Mouse (Mus musculus) midbrain, embryonic 11.5 days (tissue): ENCODE measurements around the gene Dclk1. TPM values are rescaled to one million over a fixed set of nuclear protein-coding genes. Genes with fewer than 3 reads are reported as not detected.

Experiments used
- ATAC-seq: fragments of 200-750 bp; cut with Nextera tagmentation; 2 replicates; pipeline ENCODE4 v1.8.0; 2017; ENCODE audit warnings: moderate TSS enrichment, moderate library complexity; ENCODE audit not compliant: low FRiP score
- DNase-seq: peaks from one replicate; pipeline ENCODE4 v3.0.0; 2015; ENCODE audit warnings: low spot score; ENCODE audit errors: missing footprints
- H3K27ac ChIP-seq: fragments of 300-500 bp; sonication (generic); 2 replicates; pipeline ENCODE4 v1.5.1; 2014; ENCODE audit warnings: low read depth, low read length
- H3K27me3 ChIP-seq: fragments of 300-500 bp; sonication (generic); 2 replicates; pipeline ENCODE4 v1.6.1; 2014; ENCODE audit warnings: mild to moderate bottlenecking, low read length, moderate library complexity, mixed read lengths; ENCODE audit not compliant: control insufficient read depth, insufficient read depth
- H3K36me3 ChIP-seq: fragments of 300-500 bp; sonication (generic); 2 replicates; pipeline ENCODE4 v1.6.1; 2014; ENCODE audit warnings: mild to moderate bottlenecking, low read length, moderate library complexity, mixed read lengths; ENCODE audit not compliant: control insufficient read depth, insufficient read depth
- H3K4me1 ChIP-seq: fragments of 300-500 bp; sonication (generic); 2 replicates; pipeline ENCODE4 v1.6.1; 2014; ENCODE audit warnings: low read length; ENCODE audit not compliant: control insufficient read depth, insufficient read depth
- H3K4me2 ChIP-seq: fragments of 300-500 bp; sonication (generic); 2 replicates; pipeline ENCODE4 v1.6.1; 2014; ENCODE audit warnings: mild to moderate bottlenecking, moderate library complexity
- H3K4me3 ChIP-seq: fragments of 300-500 bp; sonication (generic); 2 replicates; pipeline ENCODE4 v1.5.1; 2014; ENCODE audit warnings: low read depth, low read length
- H3K9ac ChIP-seq: fragments of 300-500 bp; sonication (generic); 2 replicates; pipeline ENCODE4 v1.6.1; 2014; ENCODE audit warnings: low read length
- H3K9me3 ChIP-seq: fragments of 300-500 bp; sonication (generic); 2 replicates; pipeline ENCODE4 v1.6.1; 2016; ENCODE audit warnings: low read length; ENCODE audit not compliant: control insufficient read depth
- WGBS: fragments of 180-500 bp; shearing (Covaris S2); extraction: QIAGEN DNeasy Blood & Tissue Kit; methylation state at CpG from one replicate; pipeline ENCODE4 v1.1.7; 2014; 5-methylcytosine and 5-hydroxymethylcytosine counted together
- polyA plus RNA-seq: library from polyadenylated mRNA; unstranded; fragments of >200 nt; fragmentation: Nextera tagmentation; extraction: Ambion mirVana; gene quantifications from 2 replicates; pipeline ENCODE4 v1.2.1, GENCODE M21; 2014

Gene Dclk1
- polyA plus RNA-seq, 1 experiment from 2014 or later: 63.2 TPM

- H3K36me3 ChIP-seq: no peaks in the 10 kb centered on the region
- H3K9ac ChIP-seq: no peak within 1 kb of the TSS
- H3K27me3 ChIP-seq: no peaks in the 10 kb centered on the region
- DNase-seq: no peak
- 91% methylated on average over 2 of the region's 2 CpGs for WGBS
- no peak within 1 kb of the TSS for H3K4me3 ChIP-seq
- no peaks in the 10 kb centered on the region for H3K9me3 ChIP-seq
- H3K4me1 ChIP-seq: no peaks in the 10 kb centered on the region
- ATAC-seq: no peak
- H3K4me2 ChIP-seq: no peak within 1 kb of the TSS
- no peak within 1 kb of the TSS for H3K27ac ChIP-seq
Observed at GRCm38 (mm10) chr3:55472110-55472509, 229.9 kb downstream of the Dclk1 start, which contains the start of gene Gm21954. Gene Gm21954 (minus strand): TSS chr3:55472210.

- Histone ChIP-seq H3K9ac (no peak overlapping the region), H3K4me1 (no peaks in the 10 kb centered on the region), H3K27me3 (no peaks in the 10 kb centered on the region), H3K36me3 (no peaks in the 10 kb centered on the region), H3K9me3 (no peaks in the 10 kb centered on the region), H3K4me2 (no peak overlapping the region), H3K27ac (no peak overlapping the region), H3K4me3 (no peak overlapping the region)
- ATAC-seq: no peak
- 79% methylated on average over 6 of the region's 6 CpGs for WGBS
- no peak for DNase-seq
Observed at GRCm38 (mm10) chr3:55473146-55473545, 231.0 kb downstream of the Dclk1 start.

- ATAC-seq: no peak
- no peak overlapping the region for H3K9ac ChIP-seq
- H3K4me2 ChIP-seq: no peak overlapping the region
- WGBS: 93% methylated on average over 7 of the region's 7 CpGs
- H3K27ac ChIP-seq: no peak overlapping the region
- H3K9me3 ChIP-seq: no peaks in the 10 kb centered on the region
- no peak overlapping the region for H3K4me3 ChIP-seq
- no peaks in the 10 kb centered on the region for H3K36me3 ChIP-seq
- H3K4me1 ChIP-seq: 0 out of 2 replicates have a peak, but pooled peaks cover 2% of the 10 kb centered on the region
- DNase-seq: no peak
- H3K27me3 ChIP-seq: no peaks in the 10 kb centered on the region
Observed at GRCm38 (mm10) chr3:55476694-55477093, 234.5 kb downstream of the Dclk1 start.

- H3K9me3 ChIP-seq: no peaks in the 10 kb centered on the region
- 0 out of 2 replicates have a peak, but pooled peaks cover 2% of the 10 kb centered on the region for H3K4me1 ChIP-seq
- ATAC-seq (no peak), DNase-seq (no peak)
- no peak overlapping the region for H3K4me2 ChIP-seq
- H3K4me3 ChIP-seq: no peak overlapping the region
- H3K36me3 ChIP-seq: no peaks in the 10 kb centered on the region
- no peaks in the 10 kb centered on the region for H3K27me3 ChIP-seq
- H3K9ac ChIP-seq: no peak overlapping the region
- H3K27ac ChIP-seq: no peak overlapping the region
- WGBS: 90% methylated on average over 4 of the region's 4 CpGs
Observed at GRCm38 (mm10) chr3:55479306-55479705, 237.1 kb downstream of the Dclk1 start.

- Histone ChIP-seq H3K27ac (no peak overlapping the region), H3K4me3 (no peak overlapping the region), H3K4me2 (no peak overlapping the region), H3K9ac (no peak overlapping the region), H3K36me3 (no peaks in the 10 kb centered on the region), H3K4me1 (0 out of 2 replicates have a peak, but pooled peaks cover 2% of the 10 kb centered on the region), H3K27me3 (no peaks in the 10 kb centered on the region), H3K9me3 (no peaks in the 10 kb centered on the region)
- WGBS: 79% methylated on average over 1 of the region's 1 CpGs
- ATAC-seq (no peak), DNase-seq (no peak)
Observed at GRCm38 (mm10) chr3:55481140-55481539, 239.0 kb downstream of the Dclk1 start.

GRCm38 (mm10) chr3:55483328-55483727 is 241.2 kb downstream of the Dclk1 start:
- Histone ChIP-seq H3K4me2 (no peak overlapping the region), H3K4me1 (0 out of 2 replicates have a peak, but pooled peaks cover 2% of the 10 kb centered on the region), H3K27me3 (no peaks in the 10 kb centered on the region), H3K27ac (no peak overlapping the region), H3K9me3 (no peaks in the 10 kb centered on the region), H3K36me3 (no peaks in the 10 kb centered on the region), H3K4me3 (no peak overlapping the region), H3K9ac (no peak overlapping the region)
- 59% methylated on average over 4 of the region's 4 CpGs for WGBS
- no peak for DNase-seq
- ATAC-seq: no peak

- no peaks in the 10 kb centered on the region for H3K36me3 ChIP-seq
- DNase-seq (no peak), ATAC-seq (no peak)
- 83% methylated on average over 12 of the region's 12 CpGs for WGBS
- H3K27me3 ChIP-seq: no peaks in the 10 kb centered on the region
- no peaks in the 10 kb centered on the region; the same call in 1 of the 2 replicates for H3K9me3 ChIP-seq
- no peak overlapping the region for H3K4me3 ChIP-seq
- H3K4me1 ChIP-seq: no peaks in the 10 kb centered on the region
- H3K9ac ChIP-seq: no peak overlapping the region
- H3K27ac ChIP-seq: no peak overlapping the region
- H3K4me2 ChIP-seq: no peak overlapping the region
Observed at GRCm38 (mm10) chr3:55489231-55489990, 247.2 kb downstream of the Dclk1 start.

- ATAC-seq (no peak), DNase-seq (no peak)
- Histone ChIP-seq H3K4me2 (no peak overlapping the region), H3K27me3 (no peaks in the 10 kb centered on the region), H3K27ac (no peak overlapping the region), H3K9ac (no peak overlapping the region), H3K9me3 (no peaks in the 10 kb centered on the region; the same call in 1 of the 2 replicates), H3K36me3 (no peaks in the 10 kb centered on the region), H3K4me3 (no peak overlapping the region), H3K4me1 (peaks cover 6% of the 10 kb centered on the region; the same call in 1 of the 2 replicates)
- WGBS: 71% methylated on average over 6 of the region's 6 CpGs
Observed at GRCm38 (mm10) chr3:55492021-55492420, 249.9 kb downstream of the Dclk1 start.

- Histone ChIP-seq H3K27me3 (no peaks in the 10 kb centered on the region), H3K9ac (no peak overlapping the region), H3K36me3 (no peaks in the 10 kb centered on the region), H3K4me3 (no peak overlapping the region), H3K4me2 (no peak overlapping the region), H3K4me1 (peaks cover 6% of the 10 kb centered on the region; the same call in 1 of the 2 replicates), H3K27ac (no peak overlapping the region), H3K9me3 (no peaks in the 10 kb centered on the region; the same call in 1 of the 2 replicates)
- WGBS: 43% methylated on average over 4 of the region's 4 CpGs
- no peak for DNase-seq
- ATAC-seq: no peak
Observed at GRCm38 (mm10) chr3:55494348-55494747, 252.2 kb downstream of the Dclk1 start.
